Mouse (Mus musculus) mouse trophoblast stem cell (cell line): ENCODE measurements around the gene Pip5k1c.

Experiments used
- in situ Hi-C, 2 experiments: fragments of 300-500 bp; cut with MseI, MboI; formaldehyde crosslinking; loops; 2 replicates in 1 of 2; 3 replicates in 1 of 2; pipeline ENCODE4 v1.15.1; 2025

Pip5k1c gene

GRCm38 (mm10) chr10:81284189-81284588, 8.6 kb upstream of the Pip5k1c start:
- in situ Hi-C loops: no loop called here

- in situ Hi-C loops: loop anchor here (5.0 kb wide), 1 partner anchor 58 kb away; the partner anchor contains the start of gene Gipc3 (in 2 of the 2)
These were observed 8.0 kb upstream of the Pip5k1c start for GRCm38 (mm10) chr10:81284719-81285118.

GRCm38 (mm10) chr10:81285694-81286450, 6.9 kb upstream of the Pip5k1c start:
- in situ Hi-C loops: loop anchor here (5.0 kb wide), 1 partner anchor 56 kb away; the partner anchor contains the start of gene Gipc3 (in 2 of the 2)

- in situ Hi-C loops: loop anchor here (5.0 kb wide), 1 partner anchor 56 kb away; the partner anchor contains the start of gene Gipc3 (in 2 of the 2)
These were observed 6.2 kb upstream of the Pip5k1c start for GRCm38 (mm10) chr10:81286586-81286985.

GRCm38 (mm10) chr10:81287513-81288157, 5.1 kb upstream of the Pip5k1c start:
- in situ Hi-C loops: loop anchor here (5.0 kb wide), 1 partner anchor 55 kb away; the partner anchor contains the start of gene Gipc3 (in 2 of the 2)

- in situ Hi-C loops: loop anchor here (5.0 kb wide), 1 partner anchor 54 kb away; the partner anchor contains the start of gene Gipc3 (in 2 of the 2)
These were observed 4.2 kb upstream of the Pip5k1c start for GRCm38 (mm10) chr10:81288601-81289000.

GRCm38 (mm10) chr10:81289278-81289677, 3.5 kb upstream of the Pip5k1c start:
- in situ Hi-C loops: loop anchor here (5.0 kb wide), 1 partner anchor 53 kb away; the partner anchor contains the start of gene Gipc3 (in 2 of the 2)

GRCm38 (mm10) chr10:81289811-81290210, 3.0 kb upstream of the Pip5k1c start:
- in situ Hi-C loops: loop anchor here (5.0 kb wide), 1 partner anchor 52 kb away; the partner anchor contains the start of gene Gipc3 (in 2 of the 2)

- in situ Hi-C loops: no loop called here
These were observed 1.9 kb upstream of the Pip5k1c start for GRCm38 (mm10) chr10:81290698-81291460.

- in situ Hi-C loops: no loop called here
These were observed 1.2 kb upstream of the Pip5k1c start, which contains the start of gene Tjp3 for GRCm38 (mm10) chr10:81291511-81292104. TSS of gene Tjp3 (minus strand) at chr10:81291581.

GRCm38 (mm10) chr10:81293334-81294030, 719 bp downstream of the Pip5k1c start:
- in situ Hi-C loops: no loop called here

GRCm38 (mm10) chr10:81294442-81294841, 1.7 kb downstream of the Pip5k1c start:
- in situ Hi-C loops: no loop called here

GRCm38 (mm10) chr10:81295185-81295584, 2.4 kb downstream of the Pip5k1c start:
- in situ Hi-C loops: no loop called here

- in situ Hi-C loops: no loop called here
These were observed 4.5 kb downstream of the Pip5k1c start for GRCm38 (mm10) chr10:81297246-81297645.

- in situ Hi-C loops: no loop called here
These were observed 5.1 kb downstream of the Pip5k1c start for GRCm38 (mm10) chr10:81297845-81298244.

- in situ Hi-C loops: no loop called here
These were observed 5.8 kb downstream of the Pip5k1c start for GRCm38 (mm10) chr10:81298369-81299100.

GRCm38 (mm10) chr10:81299585-81300351, 7.0 kb downstream of the Pip5k1c start:
- in situ Hi-C loops: no loop called here

- in situ Hi-C loops: no loop called here
These were observed 7.7 kb downstream of the Pip5k1c start for GRCm38 (mm10) chr10:81300352-81300907.

GRCm38 (mm10) chr10:81301321-81301720, 8.6 kb downstream of the Pip5k1c start:
- in situ Hi-C loops: no loop called here
